Mouse (Mus musculus): Measurements from ENCODE around the gene Gm17455.

GRCm38 (mm10) chr10:60413756-60414155 lies 14.2 kb downstream of the Gm17455 start:
- TF ChIP-seq CTCF (IDR thresholded peaks at IDR 0.05; ENCODE audit: low read depth, low read length) (no peak), TAL1 (conservative IDR thresholded peaks at IDR 0.05; ENCODE audit: low read depth, low read length) (no peak)

Measured in G1E (cell line).